Mouse (Mus musculus) regulatory T cell (primary cell): ENCODE measurements around the gene Vmn1r202.
"Not testable (repeated sequence)": the region's sequence is repeated elsewhere in the genome, so short reads cannot be mapped to it uniquely, and the experiment has no call there.

ENCODE experiments used
- in situ Hi-C: fragments of 300-600 bp; cut with MboI, MseI; formaldehyde crosslinking; loops from one replicate; pipeline ENCODE4 v1.15.1; 2025; ENCODE audit warnings: high pct_unique_total_duplicates

Vmn1r202 gene

DNA sequence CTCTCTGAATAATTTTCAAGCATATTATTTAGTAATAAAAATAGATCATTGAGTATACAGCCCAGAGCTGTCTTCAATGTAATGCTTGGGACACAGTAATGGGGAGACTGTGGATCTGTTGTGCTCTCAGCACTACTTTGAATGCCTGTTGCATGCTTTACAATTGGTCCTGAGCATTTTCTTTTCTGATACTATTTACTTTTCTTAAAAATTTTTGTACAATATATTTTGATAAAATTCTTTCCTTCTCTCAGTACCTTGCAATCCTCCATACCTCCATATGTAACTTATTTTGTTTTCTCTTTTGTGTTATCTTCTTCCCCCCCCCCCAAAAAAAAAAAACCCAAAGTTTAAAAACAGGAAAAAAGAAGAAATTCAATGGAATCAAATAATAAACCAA lies at the start of gene Vmn1r202:
Gene Vmn1r202, minus strand, starts transcription at position 101 of the 400 bp plus-strand sequence.
- in situ Hi-C loops, result no loop called here

DNA sequence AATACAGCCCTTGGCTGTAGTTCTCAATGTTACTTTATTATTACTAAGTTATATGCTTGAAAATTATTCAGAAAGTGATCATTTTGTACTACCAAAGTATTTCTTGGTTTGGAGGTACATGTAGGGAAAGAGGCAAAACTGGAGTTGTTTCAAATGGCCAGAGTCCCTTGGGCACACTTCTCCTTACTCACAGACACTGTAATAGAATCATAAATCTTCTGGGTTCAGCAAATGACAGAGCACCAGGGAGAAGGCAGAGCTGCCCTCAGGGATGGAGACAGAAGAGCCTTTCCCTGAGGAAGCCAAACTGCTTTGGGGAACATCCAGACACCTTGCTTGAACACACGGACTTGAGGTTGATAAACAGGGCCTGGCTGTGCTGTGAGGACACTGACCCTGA lies 47.7 kb upstream of the Vmn1r202 start, which contains the start of gene Vmn1r204:
Gene Vmn1r204, plus strand, starts transcription at position 301 of the 400 bp plus-strand sequence.
- in situ Hi-C loops, result not testable (repeated sequence)

DNA sequence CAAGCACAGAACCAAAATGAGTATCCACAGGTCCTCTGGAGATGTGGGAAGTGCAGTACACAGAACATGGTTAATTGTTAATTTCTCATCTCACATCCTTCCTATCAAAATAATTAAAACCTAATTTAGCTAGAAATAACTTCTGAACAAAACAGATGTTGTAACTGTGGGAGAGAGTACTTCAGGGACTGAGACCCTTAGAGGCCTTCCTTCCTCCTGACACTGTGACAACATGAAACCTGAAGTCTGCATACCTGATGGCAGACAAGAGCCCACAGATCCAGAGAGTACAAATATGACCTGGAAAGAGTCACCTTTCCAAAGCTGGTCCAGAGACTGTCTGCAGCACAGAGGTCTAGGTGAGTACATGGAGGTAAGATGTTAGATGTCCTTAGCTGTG lies 12.6 kb upstream of the Vmn1r202 start, which contains the start of gene Vmn1r203:
Gene Vmn1r203, plus strand, starts transcription at position 301 of the 400 bp plus-strand sequence.
- in situ Hi-C loops, result no loop called here

DNA sequence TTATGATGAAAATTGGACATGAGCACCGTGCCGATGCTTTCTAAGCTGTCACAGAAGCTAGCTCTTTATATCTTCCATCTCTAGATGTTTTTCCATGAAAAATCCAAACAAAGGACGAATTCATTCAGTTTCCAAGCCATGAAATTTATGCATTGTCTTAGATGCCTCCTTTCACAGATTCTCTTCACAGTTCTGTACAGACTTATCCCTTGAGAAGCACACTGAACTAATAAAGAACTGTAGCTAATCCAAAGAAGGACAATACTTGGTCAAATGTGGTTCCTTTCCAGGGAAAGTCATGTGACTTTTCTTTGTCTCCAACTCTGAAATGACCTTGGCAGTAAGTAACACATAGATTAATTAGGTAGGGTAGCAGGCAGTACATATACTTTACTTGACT lies 2.8 kb downstream of the Vmn1r202 start:
- in situ Hi-C loops, result no loop called here

DNA sequence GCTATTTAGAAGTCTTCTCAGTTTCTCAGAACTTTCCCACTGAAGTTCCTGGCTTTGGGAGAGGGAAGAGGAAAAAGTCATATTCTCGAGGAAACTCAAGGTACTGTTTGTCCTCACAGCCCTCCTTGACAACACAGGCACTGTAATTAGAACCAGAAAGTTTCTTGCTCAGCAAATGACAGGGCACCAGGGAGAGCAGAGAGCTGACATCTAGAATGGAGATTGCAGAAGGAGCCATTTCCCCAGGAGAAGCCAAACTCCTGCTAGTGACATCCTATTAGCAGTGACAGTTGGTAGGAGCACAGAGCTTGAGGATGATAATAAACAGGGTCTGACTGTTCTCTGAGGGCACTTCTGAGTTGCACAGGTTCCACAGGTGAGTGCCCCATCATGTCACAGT lies 33.6 kb downstream of the Vmn1r202 start, which contains the start of gene Vmn1r201:
Gene Vmn1r201, plus strand, starts transcription at position 301 of the 400 bp plus-strand sequence.
- in situ Hi-C loops, result no loop called here

DNA sequence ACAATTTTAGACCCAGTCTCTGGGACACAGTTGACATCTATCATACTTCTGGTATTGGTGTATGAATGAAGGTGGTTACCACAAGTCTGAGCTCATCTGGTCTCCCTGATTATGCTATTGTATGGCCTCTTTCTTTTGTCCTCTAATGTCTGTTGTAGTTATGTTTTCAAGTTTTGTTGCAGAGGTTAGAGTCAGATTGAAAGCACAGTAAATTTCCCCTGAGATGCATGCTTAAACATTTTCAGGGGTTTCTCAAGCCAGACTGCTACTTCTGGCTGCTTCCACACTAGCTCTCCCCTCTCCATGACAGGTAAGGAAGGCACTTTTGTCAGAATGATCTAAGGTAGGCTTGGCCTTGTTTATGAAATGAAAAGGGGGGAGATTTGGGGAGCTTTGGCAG lies 50.0 kb downstream of the Vmn1r202 start:
- in situ Hi-C loops, result no loop called here
